Mouse (Mus musculus): Measurements from ENCODE around the gene Rnf123.

GRCm38 (mm10) chr9:108027867-108028266, 55.3 kb downstream of the Rnf123 start:
- TF ChIP-seq CTCF (IDR thresholded peaks at IDR 0.05; ENCODE audit: low read depth) (0 out of 2 replicates have a peak, but pooled peaks have one; percentile 17), EP300 (optimal IDR thresholded peaks at IDR 0.05) (no peak)

Measured in stomach, postnatal 0 days (tissue).